Mouse (Mus musculus): ENCODE results near the gene Spns3.

DNA sequence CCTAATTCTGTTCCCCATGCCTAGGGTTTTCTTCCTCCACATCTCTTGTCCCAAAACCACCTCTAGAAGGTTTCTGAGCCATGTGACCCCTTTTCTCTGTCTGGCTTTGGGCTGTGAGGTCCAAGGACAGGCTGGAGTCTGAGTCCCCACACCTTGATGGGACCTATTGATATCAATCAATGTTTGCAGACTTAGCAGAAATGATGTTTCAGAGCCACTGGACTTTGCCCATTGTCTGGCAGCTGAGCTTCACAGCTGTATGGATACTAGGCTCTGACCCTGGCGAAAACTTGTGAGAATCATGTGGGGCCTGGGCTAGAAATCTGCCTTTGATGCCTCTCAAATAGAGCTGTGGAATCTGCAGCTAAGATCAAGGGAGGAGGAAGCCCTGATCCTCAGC is 53.5 kb downstream of the Spns3 start:
- TF ChIP-seq CTCF (IDR thresholded peaks at IDR 0.05; ENCODE audit: borderline replicate concordance, extremely low read depth, insufficient read depth, insufficient read length) (no peak), POLR2A (IDR thresholded peaks at IDR 0.05; ENCODE audit: borderline replicate concordance, extremely low read depth, insufficient read depth, insufficient read length, poor library complexity, severe bottlenecking) (no peak)
